Mouse (Mus musculus) urinary bladder, postnatal 14 days (tissue): ENCODE results near the gene Tgfb1i1.

Source experiments
- DNase-seq: peaks from one replicate; pipeline ENCODE4 v3.0.0; 2021; ENCODE audit warnings: low spot score

Tgfb1i1 gene

DNA sequence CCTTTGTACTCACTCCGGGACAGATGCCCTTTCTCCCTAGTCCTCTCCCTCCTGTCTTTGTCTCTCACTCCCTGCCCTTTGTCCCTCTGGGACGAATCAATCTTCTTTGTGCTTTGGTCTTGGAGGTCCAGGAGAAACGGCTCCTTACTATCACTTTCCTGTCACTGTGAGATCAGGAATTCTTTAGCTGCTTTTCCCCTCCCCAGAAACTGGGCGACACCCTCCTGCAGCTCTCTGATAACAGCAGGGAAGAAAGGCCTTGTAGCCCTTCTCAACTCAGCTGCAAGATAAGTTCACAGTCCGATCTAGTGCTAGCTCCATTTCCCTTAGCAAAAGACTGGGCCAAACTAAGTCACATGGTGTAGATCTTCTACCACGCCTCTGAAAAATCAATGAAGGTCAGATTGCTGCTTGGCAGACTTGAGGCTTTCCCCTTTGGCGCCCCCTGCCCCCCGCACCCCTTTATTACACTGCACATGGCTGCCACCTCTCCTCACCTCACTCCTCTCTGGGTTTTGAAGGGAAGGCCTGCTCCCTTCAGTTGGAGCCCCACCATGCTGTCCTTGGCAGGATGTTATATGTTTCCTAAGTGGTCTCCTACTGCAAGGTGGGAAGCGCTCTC lies 42.4 kb downstream of the Tgfb1i1 start:
- no peak for DNase-seq

DNA sequence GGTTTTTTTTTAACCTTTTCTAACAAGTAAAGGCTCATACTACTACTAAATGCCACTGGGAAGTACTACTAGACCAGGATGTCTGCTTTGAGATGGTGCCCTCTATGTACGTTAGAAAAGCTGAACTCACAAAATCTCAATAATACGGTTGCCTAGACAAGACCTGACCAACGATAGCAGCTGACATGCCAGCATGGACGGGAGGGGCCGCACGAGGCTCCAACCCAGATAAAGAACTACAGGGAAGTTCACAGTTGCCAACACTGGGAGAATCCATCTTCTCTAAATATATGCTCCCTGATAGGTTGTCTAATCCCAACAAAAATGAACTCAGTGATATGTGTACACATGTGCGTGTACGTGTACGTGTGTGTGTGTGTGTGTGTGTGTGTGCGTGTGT lies 48.2 kb downstream of the Tgfb1i1 start:
- no peak for DNase-seq

DNA sequence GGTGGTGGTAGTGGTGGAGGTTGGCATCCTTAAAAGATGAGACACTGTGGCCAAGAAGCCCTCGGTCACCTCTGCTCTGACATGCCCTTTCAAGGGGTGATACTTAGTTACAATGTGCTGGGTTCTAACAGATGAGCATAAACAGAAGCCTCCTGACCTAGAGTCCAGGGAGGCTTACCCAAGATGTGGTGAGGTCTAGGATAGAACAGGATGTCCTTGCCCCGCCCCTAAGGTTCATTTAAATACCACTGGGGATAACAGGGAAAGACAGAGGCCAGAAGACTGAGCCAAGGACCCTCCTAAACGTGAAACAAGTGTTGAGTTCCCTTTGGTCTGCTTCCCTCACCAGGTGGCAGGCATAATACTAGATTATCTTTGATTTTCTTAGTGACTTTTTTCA lies 49.9 kb downstream of the Tgfb1i1 start:
- no peak for DNase-seq

DNA sequence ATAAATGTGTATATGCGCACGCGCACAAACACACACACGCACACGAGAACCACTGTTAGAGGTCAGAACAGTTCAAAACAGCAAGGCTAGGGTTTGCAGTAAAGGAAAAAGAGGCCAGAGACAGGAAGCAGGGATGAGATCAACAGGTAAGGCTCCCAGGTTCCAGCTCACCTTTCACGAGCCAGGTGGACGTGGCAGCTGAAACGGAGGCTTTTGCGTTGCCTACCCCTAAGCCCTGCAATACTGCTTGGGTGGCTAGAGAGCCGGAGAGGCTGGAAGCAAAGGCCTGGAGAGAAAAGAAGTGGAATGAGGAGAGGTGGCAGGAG lies 50.6 kb downstream of the Tgfb1i1 start:
- no peak for DNase-seq

DNA sequence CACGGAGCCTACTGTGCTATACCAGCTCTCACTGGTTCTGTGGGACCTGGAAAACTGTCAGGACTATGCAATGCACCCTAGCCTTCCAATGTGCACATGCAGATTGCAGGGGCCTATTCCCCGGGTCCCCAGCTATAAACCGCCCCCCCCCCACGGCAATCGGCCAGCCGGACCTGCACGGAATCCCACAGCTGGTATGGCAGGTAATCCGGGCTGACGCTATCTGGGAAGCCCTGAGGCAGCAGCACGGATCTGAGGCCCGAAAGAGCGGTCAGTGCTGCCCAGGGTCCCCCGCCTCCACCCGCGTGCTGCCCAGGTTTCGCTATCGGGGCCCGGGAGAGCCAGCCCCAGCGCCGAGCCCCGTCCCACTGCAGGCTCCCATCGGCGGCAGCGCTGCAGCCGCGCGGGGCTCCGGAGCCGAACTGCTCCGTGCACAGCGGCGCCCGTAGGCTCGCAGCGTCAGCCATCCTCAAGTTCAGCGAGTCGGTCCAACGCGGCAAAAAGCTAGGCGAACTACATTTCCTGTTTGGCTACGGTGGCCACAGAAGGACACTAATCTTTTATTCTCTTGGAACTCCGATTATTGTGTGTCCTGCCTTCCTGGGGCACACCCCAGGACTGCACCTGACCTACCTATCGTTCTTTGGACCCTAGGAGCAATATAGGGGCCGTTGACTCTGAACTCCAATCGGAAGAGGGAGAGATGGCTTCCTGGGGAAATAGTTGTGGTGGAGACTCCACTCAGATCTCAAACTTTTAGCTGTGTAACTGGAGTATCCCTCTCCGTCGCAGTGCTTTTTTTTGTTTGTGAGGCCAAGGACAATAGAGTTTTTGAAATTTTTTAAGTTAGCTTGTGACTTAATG lies 51.2 kb downstream of the Tgfb1i1 start, which contains the start of gene BC017158:
BC017158 (minus strand) TSS at position 554 of the 864 bp plus-strand sequence.
- peak; percentile 72 for DNase-seq

DNA sequence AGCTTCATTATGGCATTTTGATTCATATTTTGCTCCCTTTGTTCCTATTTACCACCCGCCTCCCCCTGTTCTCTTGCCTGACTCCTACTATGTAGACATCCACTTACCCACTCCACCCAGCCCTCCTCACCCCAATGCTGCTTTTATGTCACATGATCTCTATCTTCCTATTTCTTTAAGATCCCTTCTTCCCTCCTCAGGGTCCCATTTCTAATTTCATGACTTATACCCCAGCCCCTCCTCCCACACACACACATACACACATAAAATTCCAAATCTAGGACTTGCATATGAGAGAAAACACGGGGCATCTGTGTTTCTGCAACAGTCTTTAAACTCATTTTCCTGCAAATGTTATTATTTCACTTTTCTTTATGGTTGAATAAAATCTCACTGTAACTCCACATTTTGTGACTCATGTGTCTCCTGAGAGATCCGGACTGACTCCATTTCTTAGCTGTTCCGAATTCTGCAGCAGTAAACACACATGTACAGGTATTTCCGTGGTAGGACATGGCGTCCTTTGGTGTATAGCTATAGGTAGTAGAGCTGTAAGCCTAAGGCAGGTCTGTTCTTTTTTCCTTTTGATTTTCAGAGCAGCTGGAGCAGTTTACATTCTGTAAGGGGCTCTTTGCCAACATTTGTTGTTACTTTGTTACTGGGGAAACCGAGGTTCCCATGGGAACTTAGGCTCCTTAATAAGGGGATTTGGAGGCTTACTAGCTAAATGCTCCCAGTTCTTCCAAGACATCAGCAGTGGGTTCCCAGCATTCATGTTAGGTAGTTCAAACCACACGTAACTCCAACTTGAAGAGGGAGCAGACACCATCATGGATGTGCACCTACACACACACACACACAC lies 52.1 kb downstream of the Tgfb1i1 start:
- DNase-seq, result no peak

DNA sequence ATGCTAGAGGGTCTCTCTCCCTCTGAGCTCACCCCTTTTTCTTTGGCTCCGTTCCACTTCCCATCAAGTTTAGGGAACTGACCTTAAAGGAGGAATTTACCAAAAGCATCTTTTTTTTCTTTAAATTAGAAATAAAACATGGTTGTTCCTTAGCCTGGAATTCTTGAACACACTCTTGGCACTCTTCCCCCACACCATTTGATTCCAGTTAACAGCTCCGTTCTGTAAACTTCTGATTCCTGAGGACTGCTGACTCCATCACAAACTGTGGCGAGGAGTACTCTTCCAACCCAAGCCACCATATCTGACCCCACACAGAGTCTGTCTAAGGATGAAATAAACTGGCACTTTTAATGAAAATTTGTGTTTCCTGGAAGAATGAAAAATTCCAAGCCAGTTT lies 54.3 kb downstream of the Tgfb1i1 start:
- DNase-seq, result no peak

DNA sequence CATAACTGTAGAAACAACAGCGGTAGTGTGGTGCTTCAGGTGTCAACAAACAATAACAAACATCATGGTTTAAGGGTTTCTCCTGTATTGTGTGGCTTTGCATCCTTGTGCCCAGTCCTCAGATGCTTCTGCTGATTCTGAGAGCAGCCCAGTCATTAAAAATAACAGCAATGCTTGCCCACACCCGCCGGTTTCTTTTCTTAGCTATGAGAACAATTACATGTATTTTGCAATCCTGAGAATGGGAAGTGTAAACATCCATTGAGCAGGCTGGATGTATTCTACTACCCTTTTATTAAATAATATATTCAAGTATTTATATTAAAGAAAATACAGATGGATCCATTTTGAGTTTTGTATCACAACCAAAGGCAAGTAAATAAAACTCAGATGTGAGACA lies 55.5 kb downstream of the Tgfb1i1 start:
- DNase-seq, result no peak

DNA sequence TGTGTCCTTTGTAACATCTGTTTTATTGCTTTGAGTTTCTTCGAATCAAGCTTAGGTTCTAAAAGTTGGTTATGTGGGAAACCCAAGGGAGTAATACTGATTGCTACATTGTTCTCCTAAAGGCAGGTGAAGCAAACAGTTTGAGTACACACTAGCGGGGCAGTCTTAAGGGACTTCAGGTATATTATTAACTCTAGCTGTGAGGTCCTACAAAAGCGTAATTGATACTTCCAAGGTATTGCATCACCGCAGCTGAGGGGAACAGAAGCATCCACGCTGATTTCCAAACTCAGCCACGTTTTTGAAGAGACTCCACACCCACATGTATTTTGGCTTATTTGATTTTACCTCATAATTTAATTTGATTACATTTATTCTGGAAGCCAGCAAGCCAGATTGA lies 57.6 kb downstream of the Tgfb1i1 start:
- DNase-seq, result no peak

DNA sequence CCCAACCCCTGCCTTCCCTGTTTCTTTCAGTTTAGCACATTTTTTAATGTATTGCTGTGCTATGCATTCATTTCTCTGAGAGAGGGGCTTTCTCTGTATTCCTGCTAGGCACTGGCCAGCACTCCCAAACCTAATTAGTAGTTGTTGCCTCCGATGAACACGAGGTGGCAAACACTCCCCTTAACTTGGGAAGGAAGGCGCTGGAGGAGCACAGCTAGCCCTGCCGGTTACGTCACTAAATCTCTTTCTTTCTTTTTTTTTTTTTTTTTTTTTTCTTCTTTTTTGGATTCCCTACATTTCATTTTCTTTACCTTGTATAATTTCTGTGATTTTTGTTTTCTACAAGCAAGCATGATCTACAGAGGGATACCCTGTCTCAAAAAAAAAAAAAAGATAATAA lies 58.3 kb downstream of the Tgfb1i1 start:
- DNase-seq, result peak; percentile 54
